Comparison of ENCODE assay signal across 8 mouse cellular contexts in genomic region chr13:37560387-37560786, GRCm38 (mm10).
DNase-seq lines count a peak whose midpoint lies in the region; ATAC-seq and TF ChIP-seq lines count a peak whose summit lies in the region.
"Had no signal": no experiment of that assay in that cellular context is flagged by ENCODE, and none has a peak within 500 bp of the region (broad histone marks: within the 10 kb centered on the region; RNA-seq: fewer than 3 reads in every experiment).

No protein-coding gene starts in this region.

- DNase-seq in kidney, postnatal 10 days: no peak
- peak; percentile 78 for DNase-seq in adipocyte (ENCODE audit: low spot score)
- peak; percentile 78 to 80 for DNase-seq in adrenal gland, postnatal 36 days
- peak; percentile 55 for DNase-seq in hindbrain, postnatal 0 days (ENCODE audit: low spot score)
- no peak for DNase-seq in cerebellum, adult 8-10 months
- DNase-seq in yolk sac, embryonic 10.5 days (ENCODE audit: low spot score): no peak
- DNase-seq: liver, postnatal 0 days had no signal

- H3K36me3 ChIP-seq in kidney, embryonic 15.5 days: no peaks in the 10 kb centered on the region
- H3K36me3 ChIP-seq in hindbrain, postnatal 0 days (ENCODE audit: insufficient read depth, low read length): no peaks in the 10 kb centered on the region

- no peaks in the 10 kb centered on the region for H3K27me3 ChIP-seq in kidney, embryonic 15.5 days
- no peaks in the 10 kb centered on the region for H3K27me3 ChIP-seq in hindbrain, postnatal 0 days (ENCODE audit: insufficient read depth, low read length)

- H3K4me3 ChIP-seq in kidney, embryonic 15.5 days (replicated peaks): no peak overlapping the region
- H3K4me3 ChIP-seq in hindbrain, postnatal 0 days (ENCODE audit: low read length): no peak overlapping the region

- peak; percentile 17; the same call in 1 of the 2 replicates for ATAC-seq in kidney, embryonic 15.5 days (replicated peaks; ENCODE audit: low FRiP score)
- peak; percentile 51; the same call in 1 of the 2 replicates for ATAC-seq in hindbrain, postnatal 0 days
- ATAC-seq: liver, postnatal 0 days had no signal

- 22% methylated on average over 9 of the region's 9 CpGs for WGBS in kidney, embryonic 15.5 days
- WGBS in hindbrain, postnatal 0 days: 24% methylated on average over 9 of the region's 9 CpGs

- H3K9me3 ChIP-seq in kidney, embryonic 15.5 days (replicated peaks): no peaks in the 10 kb centered on the region
- no peaks in the 10 kb centered on the region for H3K9me3 ChIP-seq in hindbrain, postnatal 0 days (ENCODE audit: low read length)

- peaks cover 45% of the 10 kb centered on the region for H3K4me1 ChIP-seq in kidney, embryonic 15.5 days
- peaks cover 6% of the 10 kb centered on the region for H3K4me1 ChIP-seq in hindbrain, postnatal 0 days (ENCODE audit: insufficient read depth, low read length)

- H3K4me2 ChIP-seq in kidney, embryonic 15.5 days: 0 out of 2 replicates have a peak overlapping the region, but pooled peaks have one; percentile 17
- no peak overlapping the region for H3K4me2 ChIP-seq in hindbrain, postnatal 0 days (ENCODE audit: low read depth, low read length)

- no peak overlapping the region for H3K27ac ChIP-seq in kidney, embryonic 15.5 days
- H3K27ac ChIP-seq in hindbrain, postnatal 0 days: no peak overlapping the region

- TF ChIP-seq CTCF in hindbrain, postnatal 0 days (IDR thresholded peaks at IDR 0.05; ENCODE audit: low read depth): no peak

- no peak overlapping the region for H3K9ac ChIP-seq in kidney, embryonic 15.5 days
- no peak overlapping the region for H3K9ac ChIP-seq in hindbrain, postnatal 0 days (replicated peaks; ENCODE audit: low read length)
- H3K9ac ChIP-seq: liver, postnatal 0 days had no signal

Comparison
In these comparisons a context has a peak if more than half of its experiments do, and no peak if none do; other contexts are left out.
1. DNase-seq: peak in adipocyte (single experiment), adrenal gland, postnatal 36 days (2 of 2) and hindbrain, postnatal 0 days (single experiment); none in kidney, postnatal 10 days (single experiment), cerebellum, adult 8-10 months (single experiment) and yolk sac, embryonic 10.5 days (single experiment).